Mouse (Mus musculus) embryo, embryonic 11 days (tissue): Measurements from ENCODE around the gene Olfr654.

Experiments used
- DNase-seq: peaks from one replicate; pipeline ENCODE4 v3.0.0-alpha.2; 2015

Olfr654 gene

GRCm38 (mm10) chr7:104586725-104587124, at the start of gene Olfr654:
Gene Olfr654, plus strand, starts transcription at chr7:104587025.
- no peak for DNase-seq

- no peak for DNase-seq
Measured at GRCm38 (mm10) chr7:104549833-104550232, 37.0 kb upstream of the Olfr654 start, which contains the start of gene Olfr651. Gene Olfr651, plus strand, starts transcription at chr7:104550133.

- no peak for DNase-seq
Measured at GRCm38 (mm10) chr7:104552700-104553099, 34.1 kb upstream of the Olfr654 start.

GRCm38 (mm10) chr7:104560601-104561000, 26.2 kb upstream of the Olfr654 start, which contains the start of gene Olfr652:
Gene Olfr652, plus strand, starts transcription at chr7:104560901.
- no peak for DNase-seq

GRCm38 (mm10) chr7:104577014-104577413, 9.8 kb upstream of the Olfr654 start, which contains the start of gene Olfr653:
Gene Olfr653, plus strand, starts transcription at chr7:104577314.
- DNase-seq, result no peak

- DNase-seq, result no peak
Measured at GRCm38 (mm10) chr7:104580846-104581245, 6.0 kb upstream of the Olfr654 start.

- DNase-seq, result no peak
Measured at GRCm38 (mm10) chr7:104581429-104581828, 5.4 kb upstream of the Olfr654 start.

GRCm38 (mm10) chr7:104588274-104588673, 1.4 kb downstream of the Olfr654 start:
- no peak for DNase-seq

- DNase-seq, result no peak
Measured at GRCm38 (mm10) chr7:104601679-104602078, 14.9 kb downstream of the Olfr654 start, which contains the start of gene Olfr655. Gene Olfr655, minus strand, starts transcription at chr7:104601779.

- peak; percentile 34 for DNase-seq
Measured at GRCm38 (mm10) chr7:104603173-104603572, 16.3 kb downstream of the Olfr654 start.

GRCm38 (mm10) chr7:104604727-104605126, 17.9 kb downstream of the Olfr654 start:
- no peak for DNase-seq

GRCm38 (mm10) chr7:104613655-104614054, 26.8 kb downstream of the Olfr654 start, which contains the start of gene Olfr656:
Gene Olfr656, plus strand, starts transcription at chr7:104613955.
- DNase-seq, result no peak

- no peak for DNase-seq
Measured at GRCm38 (mm10) chr7:104624494-104624893, 37.7 kb downstream of the Olfr654 start, which contains the start of gene Olfr657. Gene Olfr657, plus strand, starts transcription at chr7:104624794.
